Mouse (Mus musculus) stomach, postnatal 0 days (tissue): ENCODE measurements at regions not wholly inside any gene's neighbourhood (a gene's known extent, or its start where the extent isn't known, plus 50 kb on each side); places are given as distances from the start of the nearest gene placed in this dataset.

Experiments used
- CTCF ChIP-seq: IDR thresholded peaks from 2 replicates; pipeline ENCODE4 v1.5.1; 2016; ENCODE audit warnings: antibody characterized with exemption, low read depth, mild to moderate bottlenecking, moderate library complexity
- EP300 ChIP-seq: optimal IDR thresholded peaks from 2 replicates; pipeline ENCODE3; 2016; ENCODE audit warnings: antibody characterized with exemption

DNA sequence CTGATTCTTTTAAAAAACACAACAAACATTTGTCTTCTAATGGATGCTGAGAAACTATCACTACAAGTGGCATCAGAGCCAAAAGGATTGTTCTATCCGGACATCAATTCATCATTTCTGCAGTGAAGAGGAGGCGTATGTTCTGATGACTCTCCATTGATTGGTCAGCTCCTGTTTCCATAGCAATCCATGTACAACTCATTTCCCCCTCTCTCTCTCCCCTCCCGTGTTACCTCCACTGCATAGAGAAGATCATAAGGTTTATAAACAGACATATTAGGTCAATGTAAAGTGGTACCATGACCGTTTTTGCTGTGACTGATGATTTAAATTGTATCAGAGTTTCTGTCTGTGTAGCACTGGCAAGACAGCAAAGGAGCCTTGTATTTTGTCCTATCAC lies 76.2 kb upstream of the Gap43 start:
- TF ChIP-seq CTCF: no peak
- TF ChIP-seq EP300: no peak
